Mouse (Mus musculus) neural tube, embryonic 15.5 days (tissue): ENCODE results near the gene Sp9. TPM values are rescaled to one million over a fixed set of nuclear protein-coding genes. Genes with fewer than 3 reads are reported as not detected.

ENCODE experiments used
- ATAC-seq: fragments of 200-750 bp; cut with Nextera tagmentation; 2 replicates; pipeline ENCODE4 v1.8.0; 2017; ENCODE audit warnings: mild to moderate bottlenecking, moderate TSS enrichment, moderate library complexity; ENCODE audit not compliant: low FRiP score
- H3K27ac ChIP-seq: fragments of 300-500 bp; sonication (generic); replicated peaks from 2 replicates; pipeline ENCODE4 v1.5.1; 2015; ENCODE audit warnings: mild to moderate bottlenecking, inconsistent platforms
- H3K27me3 ChIP-seq: fragments of 300-500 bp; sonication (generic); replicated peaks from 2 replicates; pipeline ENCODE4 v1.6.1; 2015; ENCODE audit warnings: inconsistent platforms
- H3K36me3 ChIP-seq: fragments of 300-500 bp; sonication (generic); 2 replicates; pipeline ENCODE4 v1.6.1; 2015; ENCODE audit warnings: inconsistent platforms
- H3K4me1 ChIP-seq: fragments of 300-500 bp; sonication (generic); 2 replicates; pipeline ENCODE4 v1.6.1; 2015; ENCODE audit warnings: inconsistent platforms
- H3K4me2 ChIP-seq: fragments of 300-500 bp; sonication (generic); 2 replicates; pipeline ENCODE4 v1.6.1; 2015; ENCODE audit warnings: inconsistent platforms, mild to moderate bottlenecking, moderate library complexity
- H3K4me3 ChIP-seq: fragments of 300-500 bp; sonication (generic); replicated peaks from 2 replicates; pipeline ENCODE4 v1.5.1; 2015; ENCODE audit warnings: mild to moderate bottlenecking, inconsistent platforms
- H3K9ac ChIP-seq: fragments of 300-500 bp; sonication (generic); replicated peaks from 2 replicates; pipeline ENCODE4 v1.6.1; 2015; ENCODE audit warnings: mild to moderate bottlenecking, inconsistent platforms
- H3K9me3 ChIP-seq: fragments of 300-500 bp; sonication (generic); replicated peaks from 2 replicates; pipeline ENCODE4 v1.6.1; 2016; ENCODE audit warnings: inconsistent platforms
- WGBS: fragments of 180-500 bp; shearing (Covaris S2); methylation state at CpG from one replicate; pipeline ENCODE4 v1.1.7; 2015; ENCODE audit warnings: mixed read lengths; 5-methylcytosine and 5-hydroxymethylcytosine counted together
- polyA plus RNA-seq: library from polyadenylated mRNA; unstranded; fragments of >200 nt; fragmentation: Nextera tagmentation; extraction: Ambion mirVana; gene quantifications from 2 replicates; pipeline ENCODE4 v1.2.1, GENCODE M21; 2015

The Sp9 gene
- polyA plus RNA-seq, 1 experiment from 2014 or later = 1.4 TPM

GRCm38 (mm10) chr2:73268281-73268680 lies 3.4 kb upstream of the Sp9 start:
- Histone ChIP-seq H3K9me3 (no peaks in the 10 kb centered on the region), H3K27ac (no peak overlapping the region), H3K4me1 (peaks cover 34% of the 10 kb centered on the region), H3K36me3 (no peaks in the 10 kb centered on the region), H3K27me3 (peaks cover 77% of the 10 kb centered on the region), H3K9ac (no peak overlapping the region), H3K4me2 (no peak overlapping the region), H3K4me3 (no peak overlapping the region)
- ATAC-seq = no peak
- 6% methylated on average over 12 of the region's 12 CpGs for WGBS

- Histone ChIP-seq H3K4me3 (no peak overlapping the region), H3K9me3 (no peaks in the 10 kb centered on the region), H3K27ac (no peak overlapping the region), H3K4me1 (peaks cover 35% of the 10 kb centered on the region), H3K4me2 (no peak overlapping the region), H3K27me3 (peaks cover 75% of the 10 kb centered on the region), H3K9ac (no peak overlapping the region), H3K36me3 (no peaks in the 10 kb centered on the region)
- WGBS = 6% methylated on average over 8 of the region's 8 CpGs
- ATAC-seq = no peak
Observed at GRCm38 (mm10) chr2:73268836-73269395, 2.8 kb upstream of the Sp9 start.

GRCm38 (mm10) chr2:73269666-73270065 lies 2.1 kb upstream of the Sp9 start:
- ATAC-seq = no peak
- Histone ChIP-seq H3K9me3 (no peaks in the 10 kb centered on the region), H3K4me2 (no peak overlapping the region), H3K4me1 (peaks cover 39% of the 10 kb centered on the region), H3K9ac (no peak overlapping the region), H3K27ac (no peak overlapping the region), H3K4me3 (no peak overlapping the region), H3K27me3 (peaks cover 73% of the 10 kb centered on the region), H3K36me3 (no peaks in the 10 kb centered on the region)
- WGBS = 2% methylated on average over 17 of the region's 17 CpGs

- Histone ChIP-seq H3K27ac (no peak overlapping the region), H3K27me3 (peaks cover 69% of the 10 kb centered on the region), H3K9ac (no peak overlapping the region), H3K4me1 (peaks cover 39% of the 10 kb centered on the region), H3K4me3 (no peak overlapping the region), H3K9me3 (no peaks in the 10 kb centered on the region), H3K36me3 (no peaks in the 10 kb centered on the region), H3K4me2 (0 out of 2 replicates have a peak overlapping the region, but pooled peaks have one; percentile 55)
- 4% methylated on average over 14 of the region's 14 CpGs for WGBS
- no peak for ATAC-seq
Observed at GRCm38 (mm10) chr2:73270071-73270592, 1.6 kb upstream of the Sp9 start.

GRCm38 (mm10) chr2:73270593-73271458 lies 899 bp upstream of the Sp9 start:
- H3K27me3 ChIP-seq = peaks cover 63% of the 10 kb centered on the region
- H3K36me3 ChIP-seq = no peaks in the 10 kb centered on the region
- no peak overlapping the region for H3K9ac ChIP-seq
- H3K4me1 ChIP-seq = peaks cover 39% of the 10 kb centered on the region
- H3K4me2 ChIP-seq = peak overlapping the region; percentile 55
- H3K9me3 ChIP-seq = no peaks in the 10 kb centered on the region
- no peak overlapping the region for H3K27ac ChIP-seq
- WGBS = 3% methylated on average over 38 of the region's 38 CpGs
- no peak overlapping the region; the same call in 1 of the 2 replicates for H3K4me3 ChIP-seq
- no peak for ATAC-seq

- under 1% methylated on average over 55 of the region's 55 CpGs for whole genome bisulfite sequencing
- Histone ChIP-seq H3K9ac (no peak overlapping the region), H3K27me3 (peaks cover 65% of the 10 kb centered on the region), H3K27ac (no peak overlapping the region), H3K9me3 (no peaks in the 10 kb centered on the region), H3K4me3 (peak overlapping the region; percentile 34), H3K36me3 (no peaks in the 10 kb centered on the region), H3K4me2 (peak overlapping the region; percentile 55), H3K4me1 (peaks cover 44% of the 10 kb centered on the region)
- no peak for ATAC-seq
Observed at GRCm38 (mm10) chr2:73272351-73273248, 875 bp downstream of the Sp9 start.

- Histone ChIP-seq H3K36me3 (no peaks in the 10 kb centered on the region), H3K9ac (no peak overlapping the region), H3K27ac (no peak overlapping the region), H3K4me2 (peak overlapping the region; percentile 55), H3K4me3 (peak overlapping the region; percentile 34), H3K4me1 (peaks cover 45% of the 10 kb centered on the region), H3K9me3 (no peaks in the 10 kb centered on the region), H3K27me3 (peaks cover 62% of the 10 kb centered on the region)
- ATAC-seq = peak; percentile 21; the same call in 1 of the 2 replicates
- under 1% methylated on average over 108 of the region's 110 CpGs for WGBS
Observed at GRCm38 (mm10) chr2:73273249-73274118, 1.8 kb downstream of the Sp9 start.

- WGBS = under 1% methylated on average over 84 of the region's 88 CpGs
- Histone ChIP-seq H3K27ac (no peak overlapping the region), H3K9ac (peak overlapping the region; percentile 7; the same call in 1 of the 2 replicates), H3K4me3 (peak overlapping the region; percentile 34), H3K27me3 (peaks cover 66% of the 10 kb centered on the region), H3K9me3 (no peaks in the 10 kb centered on the region), H3K4me2 (peak overlapping the region; percentile 55), H3K36me3 (no peaks in the 10 kb centered on the region), H3K4me1 (peaks cover 52% of the 10 kb centered on the region)
- ATAC-seq = no peak
Observed at GRCm38 (mm10) chr2:73274119-73274920, 2.6 kb downstream of the Sp9 start.

GRCm38 (mm10) chr2:73275261-73276040 lies 3.7 kb downstream of the Sp9 start:
- no peak overlapping the region for H3K9ac ChIP-seq
- no peaks in the 10 kb centered on the region for H3K36me3 ChIP-seq
- WGBS = 15% methylated on average over 8 of the region's 8 CpGs
- peaks cover 61% of the 10 kb centered on the region for H3K27me3 ChIP-seq
- peaks cover 52% of the 10 kb centered on the region for H3K4me1 ChIP-seq
- ATAC-seq = no peak
- H3K9me3 ChIP-seq = no peaks in the 10 kb centered on the region
- H3K4me2 ChIP-seq = no peak overlapping the region
- no peak overlapping the region for H3K4me3 ChIP-seq
- H3K27ac ChIP-seq = no peak overlapping the region
